Mouse (Mus musculus): ENCODE results near the gene Rpl21. TPM values are rescaled to one million over a fixed set of nuclear protein-coding genes. Genes with fewer than 3 reads are reported as not detected.

Rpl21 gene
- total RNA-seq (2023) = 100 to 1,000 TPM; 786 to 850 TPM

GRCm38 (mm10) chr5:146832769-146833448 lies at the start of gene Rpl21:
Gene Rpl21 (plus strand): TSS chr5:146832890.

GRCm38 (mm10) chr5:146794853-146795252 lies 37.8 kb upstream of the Rpl21 start, which contains the start of gene Usp12:
Gene Usp12 (minus strand): TSS chr5:146795006.

GRCm38 (mm10) chr5:146844945-146845365 lies 12.3 kb downstream of the Rpl21 start, which contains the start of gene Rasl11a:
Gene Rasl11a (plus strand): TSS chr5:146845071.

Other genes starting within 250 kb of the Rpl21 start
- gene Gpr12, start 247.7 kb upstream of the Rpl21 start, total RNA-seq (2023) = not detected
- gene Usp12, start 37.9 kb upstream of the Rpl21 start, total RNA-seq (2023) = 10 to 100 TPM; 36.1 to 41.9 TPM
- gene Rasl11a, start 12.2 kb downstream of the Rpl21 start, total RNA-seq (2023) = 1 to 10 TPM in 1 of 2 experiments, not detected in 1; 1.4 TPM
- gene Gtf3a, start 115.8 kb downstream of the Rpl21 start, total RNA-seq (2023) = 10 to 100 TPM; 35.2 to 36.7 TPM
- gene Mtif3, start 130.9 kb downstream of the Rpl21 start, total RNA-seq (2023) = 10 to 100 TPM; 17.1 to 19.5 TPM
- gene Lnx2, start 243.7 kb downstream of the Rpl21 start, total RNA-seq (2023) = 10 to 100 TPM; 20.8 to 22.7 TPM
- gene Polr1d, start 244.2 kb downstream of the Rpl21 start, total RNA-seq (2023) = 100 to 1,000 TPM; 114 to 116 TPM

All from T-cell, adult 66 days (primary cell).